Mouse (Mus musculus) limb, embryonic 15.5 days (tissue): ENCODE data around the gene Drd1. TPM values are rescaled to one million over a fixed set of nuclear protein-coding genes. Genes with fewer than 3 reads are reported as not detected.

Experiments
- ATAC-seq: fragments of 200-750 bp; cut with Nextera tagmentation; 2 replicates; pipeline ENCODE4 v1.8.0; 2017; ENCODE audit warnings: low read depth, moderate TSS enrichment; ENCODE audit not compliant: insufficient number of reproducible peaks, low FRiP score, low TSS enrichment
- H3K27ac ChIP-seq: fragments of 300-500 bp; sonication (generic); 2 replicates; pipeline ENCODE4 v1.5.1; 2015; ENCODE audit warnings: moderate library complexity, mild to moderate bottlenecking, inconsistent platforms
- H3K27me3 ChIP-seq: fragments of 300-500 bp; sonication (generic); 2 replicates; pipeline ENCODE4 v1.6.1; 2015; ENCODE audit warnings: inconsistent platforms
- H3K36me3 ChIP-seq: fragments of 300-500 bp; sonication (generic); 2 replicates; pipeline ENCODE4 v1.6.1; 2015; ENCODE audit warnings: inconsistent platforms
- H3K4me1 ChIP-seq: fragments of 300-500 bp; sonication (generic); 2 replicates; pipeline ENCODE4 v1.6.1; 2015; ENCODE audit warnings: inconsistent platforms
- H3K4me2 ChIP-seq: fragments of 300-500 bp; sonication (generic); 2 replicates; pipeline ENCODE4 v1.6.1; 2015; ENCODE audit warnings: mild to moderate bottlenecking, inconsistent platforms
- H3K4me3 ChIP-seq: fragments of 300-500 bp; sonication (generic); 2 replicates; pipeline ENCODE4 v1.5.1; 2015; ENCODE audit warnings: mild to moderate bottlenecking, inconsistent platforms
- H3K9ac ChIP-seq: fragments of 300-500 bp; sonication (generic); 2 replicates; pipeline ENCODE4 v1.6.1; 2015; ENCODE audit warnings: inconsistent platforms
- H3K9me3 ChIP-seq: fragments of 300-500 bp; sonication (generic); 2 replicates; pipeline ENCODE4 v1.6.1; 2016; ENCODE audit warnings: inconsistent platforms
- WGBS: fragments of 180-500 bp; shearing (Covaris S2); methylation state at CpG from one replicate; pipeline ENCODE4 v1.1.7; 2015; 5-methylcytosine and 5-hydroxymethylcytosine counted together
- polyA plus RNA-seq: library from polyadenylated mRNA; unstranded; fragments of >200 nt; fragmentation: Nextera tagmentation; extraction: Ambion mirVana; gene quantifications from 2 replicates; pipeline ENCODE4 v1.2.1, GENCODE M21; 2015

Drd1 gene
- polyA plus RNA-seq, 1 experiment from 2014 or later = 0.28 TPM

GRCm38 (mm10) chr13:54037936-54038335 lies 17.6 kb downstream of the Drd1 start:
- no peaks in the 10 kb centered on the region for H3K9me3 ChIP-seq
- no peak overlapping the region for H3K27ac ChIP-seq
- WGBS = 78% methylated on average over 4 of the region's 4 CpGs
- H3K4me2 ChIP-seq = no peak overlapping the region
- no peak for ATAC-seq
- H3K27me3 ChIP-seq = no peaks in the 10 kb centered on the region
- H3K4me1 ChIP-seq = no peaks in the 10 kb centered on the region
- no peaks in the 10 kb centered on the region for H3K36me3 ChIP-seq
- no peak overlapping the region for H3K9ac ChIP-seq
- no peak overlapping the region for H3K4me3 ChIP-seq

- H3K4me3 ChIP-seq = no peak overlapping the region
- H3K36me3 ChIP-seq = no peaks in the 10 kb centered on the region
- H3K27me3 ChIP-seq = no peaks in the 10 kb centered on the region
- ATAC-seq = no peak
- H3K9me3 ChIP-seq = no peaks in the 10 kb centered on the region
- H3K4me1 ChIP-seq = no peaks in the 10 kb centered on the region
- WGBS = 84% methylated on average over 1 of the region's 1 CpGs
- no peak overlapping the region for H3K9ac ChIP-seq
- H3K4me2 ChIP-seq = no peak overlapping the region
- H3K27ac ChIP-seq = no peak overlapping the region
These were observed 20.0 kb downstream of the Drd1 start for GRCm38 (mm10) chr13:54035541-54035940.

DNA sequence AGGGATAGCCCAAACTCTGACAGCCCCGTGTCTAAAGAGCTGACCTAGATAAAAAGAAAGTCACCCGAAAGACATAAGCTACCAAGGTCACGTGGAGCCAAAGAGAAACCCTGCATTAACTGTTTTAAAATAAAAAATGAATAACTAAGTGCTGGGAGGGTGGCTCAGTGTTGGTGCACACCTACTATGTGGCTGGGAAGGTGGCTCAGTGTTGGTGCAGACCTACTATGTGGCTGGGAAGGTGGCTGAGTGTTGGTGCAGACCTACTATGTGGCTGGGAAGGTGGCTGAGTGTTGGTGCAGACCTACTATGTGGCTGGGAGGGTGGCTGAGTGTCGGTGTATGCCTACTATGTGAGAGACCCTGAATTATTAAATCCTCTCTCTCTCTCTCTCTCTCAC lies 21.9 kb downstream of the Drd1 start:
- WGBS = 85% methylated on average over 4 of the region's 4 CpGs
- Histone ChIP-seq H3K27ac (no peak overlapping the region), H3K36me3 (no peaks in the 10 kb centered on the region), H3K4me2 (no peak overlapping the region), H3K9me3 (no peaks in the 10 kb centered on the region), H3K4me1 (no peaks in the 10 kb centered on the region), H3K27me3 (no peaks in the 10 kb centered on the region; the same call in 1 of the 2 replicates), H3K4me3 (no peak overlapping the region), H3K9ac (no peak overlapping the region)
- ATAC-seq = no peak

DNA sequence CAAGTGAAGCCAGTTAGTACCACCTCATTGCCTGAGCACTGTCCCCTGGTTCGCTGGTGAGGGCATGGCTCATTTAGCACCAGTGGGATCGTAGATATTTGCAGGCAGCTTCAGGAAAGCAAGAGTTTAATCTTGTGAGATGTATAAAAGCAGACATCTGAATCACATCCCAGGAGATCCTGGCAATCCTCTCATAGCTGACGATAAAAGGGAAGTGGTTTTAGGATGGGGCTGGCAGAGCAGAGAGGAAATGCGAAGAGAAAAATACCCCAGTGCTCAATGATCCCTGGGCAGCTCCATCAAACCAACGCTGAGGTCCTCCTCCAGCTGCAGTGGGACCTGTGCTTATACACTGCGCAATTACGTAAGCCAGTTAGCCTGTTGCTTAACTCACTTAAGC lies 28.4 kb downstream of the Drd1 start:
- 63% methylated on average over 7 of the region's 7 CpGs for WGBS
- Histone ChIP-seq H3K4me3 (no peak overlapping the region), H3K4me1 (no peaks in the 10 kb centered on the region), H3K9ac (no peak overlapping the region), H3K9me3 (no peaks in the 10 kb centered on the region), H3K27me3 (no peaks in the 10 kb centered on the region; the same call in 1 of the 2 replicates), H3K4me2 (no peak overlapping the region), H3K36me3 (no peaks in the 10 kb centered on the region), H3K27ac (no peak overlapping the region)
- ATAC-seq = no peak

GRCm38 (mm10) chr13:54023311-54023710 lies 32.2 kb downstream of the Drd1 start:
- ATAC-seq = no peak
- Histone ChIP-seq H3K4me2 (no peak overlapping the region), H3K9me3 (no peaks in the 10 kb centered on the region), H3K9ac (no peak overlapping the region), H3K4me1 (no peaks in the 10 kb centered on the region), H3K27ac (no peak overlapping the region), H3K36me3 (no peaks in the 10 kb centered on the region), H3K4me3 (no peak overlapping the region), H3K27me3 (no peaks in the 10 kb centered on the region)
- WGBS = 64% methylated on average over 5 of the region's 5 CpGs

DNA sequence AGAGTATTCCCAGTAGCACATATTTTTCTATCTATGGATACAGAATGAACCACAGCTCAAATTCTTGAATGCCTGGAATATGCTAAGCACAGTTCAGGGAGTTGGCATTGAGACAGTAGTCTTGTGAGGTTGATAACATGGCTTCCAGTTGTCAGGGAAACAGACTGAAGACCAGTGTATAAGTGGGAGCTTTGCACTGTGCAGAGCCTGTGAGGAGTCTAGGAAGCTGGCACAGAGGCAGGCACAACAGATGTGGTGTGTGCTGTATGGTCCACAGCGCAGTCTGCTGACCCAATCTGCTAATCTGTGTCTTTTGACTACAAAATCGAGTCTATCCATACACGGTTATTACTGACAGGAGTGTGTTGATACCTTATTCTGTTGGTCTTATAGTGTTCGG lies 46.8 kb downstream of the Drd1 start:
- H3K4me1 ChIP-seq = no peaks in the 10 kb centered on the region
- no peak overlapping the region for H3K27ac ChIP-seq
- H3K4me3 ChIP-seq = no peak overlapping the region
- ATAC-seq = no peak
- H3K27me3 ChIP-seq = no peaks in the 10 kb centered on the region; the same call in 1 of the 2 replicates
- H3K9me3 ChIP-seq = no peaks in the 10 kb centered on the region
- H3K9ac ChIP-seq = no peak overlapping the region
- no peaks in the 10 kb centered on the region for H3K36me3 ChIP-seq
- H3K4me2 ChIP-seq = no peak overlapping the region
- WGBS = 93% methylated on average over 4 of the region's 4 CpGs

Other genes with a start within 250 kb of the Drd1 start
- 41.3 and 46.3 TPM in 2 replicates for gene Sfxn1, start 16.2 kb upstream of the Drd1 start, polyA plus RNA-seq
- gene Hrh2, start 136.4 kb upstream of the Drd1 start, polyA plus RNA-seq = 0.10 TPM in 1 of 2 replicates, not detected in the other